Mouse (Mus musculus): ENCODE results near the gene Zcchc12. TPM values are rescaled to one million over a fixed set of nuclear protein-coding genes. Genes with fewer than 3 reads are reported as not detected.

Gene Zcchc12
- total RNA-seq (2021), result under 1 TPM; 0.31 to 0.35 TPM

DNA sequence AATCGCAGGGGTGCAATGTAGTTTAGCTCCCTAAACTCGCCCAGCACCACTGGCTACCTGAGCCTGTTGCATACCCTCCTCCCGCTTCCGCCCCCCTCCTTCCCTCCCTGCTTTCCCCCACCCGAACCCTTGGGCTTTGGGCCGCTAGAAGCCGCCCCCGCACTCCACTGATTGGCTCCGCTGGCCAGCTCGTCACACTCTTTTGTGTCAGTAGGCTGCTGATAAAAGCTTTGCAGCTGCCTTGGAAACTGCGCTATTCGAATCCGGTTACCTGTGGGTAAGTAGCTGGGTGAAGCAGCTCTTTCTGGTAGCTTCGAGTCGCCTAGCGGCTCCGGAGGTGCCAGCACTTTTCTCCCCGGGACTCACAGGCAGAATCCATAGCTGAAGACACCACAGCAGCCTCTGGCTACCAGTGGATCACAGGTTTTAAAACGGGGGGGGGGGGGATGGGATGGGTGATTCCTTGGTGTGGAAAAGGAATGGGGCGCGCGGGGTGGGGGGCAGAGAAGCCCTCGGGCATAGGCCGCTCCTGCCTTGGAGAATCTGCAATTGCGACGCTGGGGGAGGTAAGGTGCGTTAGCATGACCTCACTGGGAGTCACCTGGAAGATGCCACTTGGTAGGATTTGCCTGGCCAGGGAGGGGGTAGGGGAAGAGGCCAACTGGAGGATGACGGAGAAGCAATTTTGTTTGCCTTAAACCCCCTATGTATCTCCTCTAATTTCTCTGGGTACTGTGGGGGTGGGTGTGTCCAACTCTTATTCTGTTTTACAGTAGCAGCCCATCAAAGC, at the start of gene Zcchc12:
TSS of gene Zcchc12 (plus strand) at position 169 of the 790 bp plus-strand sequence.
- intact Hi-C loops (cut with DNase I), result no loop called here
- peak; percentile 9 to 10 for DNase-seq

- intact Hi-C loops (cut with DNase I), result loop anchor here (5.0 kb wide), 1 partner anchor 34 kb away; the partner anchor contains the start of gene Il13ra1
- DNase-seq, result peak; percentile 57 to 64
Observed at GRCm38 (mm10) chrX:36146746-36147145, 49.0 kb upstream of the Zcchc12 start.

- DNase-seq, result no peak
- intact Hi-C loops (cut with DNase I), result no loop called here
Observed at GRCm38 (mm10) chrX:36150100-36150499, 45.6 kb upstream of the Zcchc12 start.

GRCm38 (mm10) chrX:36156677-36157076, 39.0 kb upstream of the Zcchc12 start:
- intact Hi-C loops (cut with DNase I), result no loop called here
- DNase-seq, result no peak

DNA sequence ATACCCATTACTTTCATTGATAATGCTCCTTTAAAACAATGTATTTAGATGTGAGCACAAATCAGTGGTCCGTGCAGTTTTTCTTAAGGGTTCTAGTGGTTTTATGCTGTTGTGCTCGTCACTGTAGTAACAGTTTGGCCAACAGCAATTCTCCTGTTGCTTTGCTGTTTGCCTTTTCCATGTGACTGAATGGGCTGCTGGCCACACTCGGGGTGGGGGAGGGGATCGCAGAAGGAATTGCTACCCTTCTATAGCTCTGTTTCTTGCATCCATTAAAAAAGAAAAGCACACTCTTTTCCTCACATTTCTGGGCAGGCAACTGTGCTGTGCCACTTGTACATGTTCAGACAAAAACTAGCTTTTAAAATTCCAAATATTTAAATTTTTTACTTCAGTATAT, 34.1 kb upstream of the Zcchc12 start:
- intact Hi-C loops (cut with DNase I), result no loop called here
- peak; percentile 45 to 46 for DNase-seq

DNA sequence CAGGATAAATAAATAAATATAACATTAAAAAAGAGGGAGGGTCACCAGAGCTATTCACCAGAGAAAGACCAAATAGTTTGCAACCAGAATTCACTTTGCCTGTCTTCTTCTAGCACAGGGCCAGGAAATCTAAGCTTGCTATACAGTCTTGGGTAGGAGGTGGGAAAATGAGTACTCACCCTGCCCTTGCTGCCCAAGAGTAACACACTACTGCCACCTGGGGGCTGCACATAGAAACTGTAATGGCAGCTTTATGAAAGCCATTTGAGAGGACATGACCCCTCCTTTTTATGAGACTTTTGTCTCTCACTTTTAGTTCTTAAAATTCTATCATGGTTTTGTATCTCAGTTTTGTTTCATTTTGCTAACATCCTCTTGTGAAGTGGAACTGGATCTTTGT, 12.1 kb upstream of the Zcchc12 start:
- peak; percentile 66 to 75 for DNase-seq

DNA sequence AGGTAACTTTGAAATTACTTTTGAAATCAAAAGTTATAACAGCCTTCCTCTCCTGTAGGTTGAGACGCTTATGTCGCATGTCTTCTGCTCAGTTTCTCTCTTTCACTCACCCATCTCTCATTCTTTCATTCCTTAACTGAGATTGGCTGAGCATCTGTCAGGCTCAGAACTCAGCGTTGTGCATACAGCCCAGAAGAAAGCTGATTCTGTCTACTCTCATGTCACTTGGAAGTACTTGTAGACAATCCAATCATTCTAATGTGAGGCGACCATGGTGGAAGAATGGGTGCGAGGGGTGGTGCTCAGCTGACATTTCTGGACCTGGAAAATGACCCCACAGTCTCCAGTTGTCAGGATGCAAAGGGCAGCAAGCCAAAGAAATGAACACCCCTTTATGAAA, 9.7 kb upstream of the Zcchc12 start:
- intact Hi-C loops (cut with DNase I), result loop anchor here (10.0 kb wide), 1 partner anchor 351 kb away; no protein-coding TSS in a partner anchor
- no peak for DNase-seq

More for the DNA sequence above, 12.1 kb upstream of the Zcchc12 start:
- intact Hi-C loops (cut with DNase I), result loop anchor here (2.0 to 10.0 kb wide), 3 partner anchors 39 to 349 kb away; no protein-coding TSS in a partner anchor

DNA sequence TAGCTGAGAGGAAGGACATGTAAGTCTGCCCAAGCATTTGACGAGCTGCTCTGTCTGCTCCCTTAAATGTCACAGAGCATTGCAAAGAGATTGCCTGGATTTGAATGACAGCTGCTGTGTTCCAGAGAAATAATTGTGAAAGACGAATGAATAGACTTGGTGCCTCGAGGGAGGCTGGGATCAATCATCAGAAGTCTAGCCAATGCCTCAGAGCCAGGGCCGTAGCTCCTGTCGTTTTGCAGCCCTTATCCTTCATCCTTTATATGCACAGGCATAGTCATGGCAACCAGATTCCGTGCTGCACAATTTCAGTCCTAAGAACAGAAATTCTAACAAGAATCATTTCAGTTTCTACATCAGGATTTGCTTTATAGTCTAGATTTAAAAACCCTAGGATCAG, 9.3 kb upstream of the Zcchc12 start:
- no peak for DNase-seq
- intact Hi-C loops (cut with DNase I), result loop anchor here (10.0 kb wide), 1 partner anchor 352 kb away; no protein-coding TSS in a partner anchor

DNA sequence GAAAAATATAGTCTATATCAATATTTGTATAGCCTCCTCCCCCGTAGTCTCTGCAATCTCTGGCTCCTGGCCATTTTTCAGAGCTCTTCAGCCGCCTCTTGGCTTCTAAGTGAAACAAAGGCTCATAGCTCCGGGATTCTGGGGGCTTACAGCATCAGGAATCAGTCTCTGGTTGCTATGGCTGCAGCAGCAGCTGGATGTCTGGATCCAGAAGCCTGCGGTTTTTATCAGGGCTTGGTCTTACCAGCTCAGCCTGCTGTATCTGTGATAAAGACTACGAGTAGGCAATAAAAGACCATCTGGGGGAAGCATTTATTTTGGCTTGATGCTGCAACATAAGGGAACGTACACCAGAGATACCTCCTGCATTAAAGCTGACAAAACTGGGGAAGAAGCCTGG, 1.8 kb upstream of the Zcchc12 start:
- DNase-seq, result no peak
- intact Hi-C loops (cut with DNase I), result no loop called here

DNA sequence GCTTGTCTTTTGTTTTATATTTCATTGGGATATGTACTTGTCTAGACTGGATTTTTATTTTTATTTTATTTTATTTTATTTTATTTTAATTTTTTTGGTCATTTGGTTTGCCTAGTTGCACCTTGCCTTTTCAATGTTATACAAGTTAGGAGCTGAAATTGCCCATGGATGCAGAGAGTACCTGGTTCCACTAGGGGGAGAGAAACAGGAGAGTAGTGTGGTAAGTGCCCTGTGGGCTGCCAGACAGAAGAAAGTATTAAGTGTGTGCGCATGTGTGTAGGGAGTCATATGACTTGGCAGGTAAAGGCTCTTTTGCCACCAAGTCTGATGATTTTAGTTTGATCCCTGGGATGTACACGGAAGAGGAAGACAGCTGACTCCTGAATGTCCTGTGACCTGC, 13.8 kb downstream of the Zcchc12 start:
- intact Hi-C loops (cut with DNase I), result no loop called here
- DNase-seq, result no peak

- DNase-seq, result no peak
- intact Hi-C loops (cut with DNase I), result no loop called here
Observed at GRCm38 (mm10) chrX:36211216-36211615, 15.5 kb downstream of the Zcchc12 start.

DNA sequence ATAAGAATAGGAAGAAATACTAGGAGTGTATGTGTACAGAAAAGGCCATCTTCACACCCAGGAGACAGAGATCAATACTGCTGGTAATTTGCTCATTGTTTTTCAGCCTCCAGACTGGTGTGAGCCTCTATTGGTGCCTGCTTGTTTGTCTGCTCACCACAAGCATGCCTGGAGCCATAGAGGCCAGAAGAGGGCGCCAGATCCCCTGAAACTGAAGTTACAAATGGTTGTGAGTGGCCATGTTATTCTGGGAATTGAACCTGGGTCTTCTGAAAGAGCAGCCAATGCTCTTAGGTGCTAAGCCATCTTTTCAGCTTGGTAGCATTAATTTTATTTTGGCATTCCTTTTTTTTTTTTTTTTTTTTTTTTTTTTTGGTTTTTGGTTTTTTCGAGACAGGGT, 25.7 kb downstream of the Zcchc12 start:
- intact Hi-C loops (cut with DNase I), result no loop called here
- no peak for DNase-seq

GRCm38 (mm10) chrX:36225777-36226176, 30.1 kb downstream of the Zcchc12 start:
- peak; percentile 78 to 79 for DNase-seq
- intact Hi-C loops (cut with DNase I), result loop anchor here (1.0 to 5.0 kb wide), 3 partner anchors 102 to 169 kb away; partner anchors contain the start of gene Lonrf3

- intact Hi-C loops (cut with DNase I), result loop anchor here (1.0 to 5.0 kb wide), 2 partner anchors 101 to 126 kb away; partner anchors contain the start of gene Lonrf3
Observed at GRCm38 (mm10) chrX:36226577-36226976, 30.9 kb downstream of the Zcchc12 start.

DNA sequence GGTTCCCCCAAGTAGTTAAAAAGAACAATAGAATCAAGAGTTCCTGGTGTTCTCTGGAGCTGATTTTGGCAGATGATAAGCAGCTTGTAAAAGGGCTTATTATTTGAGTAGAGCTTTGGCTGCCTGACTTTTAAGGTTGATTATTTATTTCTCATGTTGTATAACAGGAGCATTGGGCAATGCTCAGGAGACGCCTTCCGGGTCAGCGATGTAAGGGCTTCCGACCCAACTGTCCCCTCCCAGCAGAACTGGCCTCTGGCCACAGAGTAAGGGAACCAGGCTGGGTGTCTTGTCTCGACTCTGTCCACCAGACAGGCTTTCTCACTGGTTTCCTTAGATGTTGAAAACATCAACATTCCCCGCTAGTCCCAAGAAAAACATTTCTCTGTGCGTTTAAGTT, 33.2 kb downstream of the Zcchc12 start:
- intact Hi-C loops (cut with DNase I), result loop anchor here (5.0 kb wide), 1 partner anchor 98 kb away; the partner anchor contains the start of gene Lonrf3
- DNase-seq, result peak; percentile 11 to 15

More at GRCm38 (mm10) chrX:36226577-36226976, 30.9 kb downstream of the Zcchc12 start:
- peak; percentile 26 to 43 for DNase-seq

GRCm38 (mm10) chrX:36229273-36229672, 33.6 kb downstream of the Zcchc12 start:
- peak in 1 of 2 experiments; percentile 1 for DNase-seq
- intact Hi-C loops (cut with DNase I), result loop anchor here (5.0 kb wide), 1 partner anchor 98 kb away; the partner anchor contains the start of gene Lonrf3

DNA sequence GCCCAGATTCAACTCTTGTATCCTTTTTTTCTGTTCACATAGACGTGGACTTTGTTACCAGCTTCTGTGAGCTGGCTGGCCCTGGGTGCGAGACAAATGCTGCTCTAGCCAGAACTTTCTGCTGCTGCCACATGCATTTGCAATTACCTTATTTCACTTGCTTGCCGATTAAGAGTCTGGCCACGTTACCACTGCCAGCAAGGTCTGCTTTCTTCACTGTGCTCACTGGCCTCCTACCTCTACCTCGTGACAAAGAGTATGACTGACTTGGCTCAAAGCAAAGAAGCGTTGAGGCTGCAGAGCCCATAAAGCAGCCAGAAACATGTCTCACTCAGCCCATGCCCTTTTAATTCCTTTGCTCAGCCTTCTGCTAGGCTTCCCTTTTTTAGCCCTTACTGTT, 39.9 kb downstream of the Zcchc12 start:
- no peak for DNase-seq
- intact Hi-C loops (cut with DNase I), result no loop called here

Other genes with a start within 250 kb of the Zcchc12 start
- gene Il13ra1, start 83.8 kb upstream of the Zcchc12 start, total RNA-seq (2021), result 10 to 100 TPM; 46.3 to 56.7 TPM
- 1 to 10 TPM; 1.6 to 1.7 TPM for gene Lonrf3, start 132.4 kb downstream of the Zcchc12 start, total RNA-seq (2021)
- gene Gm6268, start 205.4 kb downstream of the Zcchc12 start, total RNA-seq (2021), result not detected

Measured in heart, postnatal 10 days (tissue).